Mouse (Mus musculus): ENCODE data around the gene Smbd1.

DNA sequence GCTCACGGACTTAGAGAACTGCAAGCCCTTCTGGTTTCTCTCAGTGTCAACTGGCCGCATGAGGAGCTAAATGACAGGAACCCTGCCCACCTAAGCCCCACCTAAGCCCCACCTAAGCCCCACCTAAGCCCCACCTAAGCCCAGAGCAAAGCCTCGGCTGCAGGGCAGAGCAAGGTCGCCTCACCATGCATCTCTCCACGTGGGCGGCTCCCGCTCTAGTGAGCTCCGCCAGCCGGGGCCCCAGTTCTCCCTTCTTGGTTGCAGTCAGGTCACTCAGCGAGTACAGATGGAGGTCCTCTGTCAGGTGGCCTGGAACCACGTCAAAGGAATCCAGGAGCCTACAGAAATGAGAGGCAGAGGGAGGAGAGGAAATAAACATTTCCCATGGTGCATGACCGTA lies 15.1 kb upstream of the Smbd1 start:
- TF ChIP-seq CTCF (IDR thresholded peaks at IDR 0.05; ENCODE audit: low read depth) (no peak), EP300 (IDR thresholded peaks at IDR 0.05; ENCODE audit: low read depth) (no peak)

Data from heart, postnatal 0 days (tissue).